Mouse (Mus musculus): ENCODE measurements around the gene Ssrp1.

Ssrp1 gene

DNA sequence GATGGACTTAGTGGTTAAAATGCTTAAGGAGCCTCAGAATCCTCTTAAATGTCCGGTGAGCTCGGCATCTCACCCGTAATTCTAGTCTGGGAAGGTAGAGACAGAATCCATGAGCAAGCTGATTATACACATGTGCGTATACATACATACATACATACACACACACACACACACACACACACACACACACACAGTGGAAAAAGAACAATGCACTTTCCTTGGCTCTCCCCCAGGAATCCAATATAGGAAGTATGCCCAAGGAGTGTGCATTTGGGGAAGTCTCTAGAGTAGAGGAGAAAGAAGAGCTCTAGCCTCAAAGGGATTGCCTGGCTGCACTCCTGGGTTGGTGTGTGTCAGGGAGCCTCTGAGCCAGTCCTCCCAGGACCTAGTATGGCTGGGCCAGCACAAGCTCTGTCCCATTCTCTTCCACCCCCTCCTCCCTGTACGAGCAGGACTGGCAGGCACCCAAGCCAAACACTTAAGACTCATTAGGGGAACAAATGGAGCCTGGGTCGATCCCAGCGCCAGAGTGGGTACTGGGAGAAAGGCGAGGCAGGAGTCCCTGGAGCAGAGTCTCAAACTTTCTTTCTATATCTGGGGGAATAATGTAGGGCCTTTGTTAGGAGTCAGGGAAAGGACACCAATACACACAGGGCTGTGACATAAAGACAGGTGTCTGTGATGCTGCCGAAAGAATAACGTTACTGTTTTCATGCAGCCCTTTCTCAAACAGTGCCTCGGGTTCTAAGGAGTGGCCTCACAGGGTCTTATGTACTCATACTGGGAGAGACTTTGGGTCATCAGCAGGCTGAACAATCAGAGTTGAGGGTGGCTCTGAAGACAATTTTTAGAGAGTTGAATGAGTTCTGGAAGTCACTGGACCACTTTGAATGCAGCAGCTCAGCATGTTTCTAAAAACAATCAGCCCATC, 51.9 kb downstream of the Ssrp1 start:
- DNase-seq: no peak

- DNase-seq: no peak
Observed at GRCm38 (mm10) chr2:85091325-85091724, 54.3 kb downstream of the Ssrp1 start.

DNA sequence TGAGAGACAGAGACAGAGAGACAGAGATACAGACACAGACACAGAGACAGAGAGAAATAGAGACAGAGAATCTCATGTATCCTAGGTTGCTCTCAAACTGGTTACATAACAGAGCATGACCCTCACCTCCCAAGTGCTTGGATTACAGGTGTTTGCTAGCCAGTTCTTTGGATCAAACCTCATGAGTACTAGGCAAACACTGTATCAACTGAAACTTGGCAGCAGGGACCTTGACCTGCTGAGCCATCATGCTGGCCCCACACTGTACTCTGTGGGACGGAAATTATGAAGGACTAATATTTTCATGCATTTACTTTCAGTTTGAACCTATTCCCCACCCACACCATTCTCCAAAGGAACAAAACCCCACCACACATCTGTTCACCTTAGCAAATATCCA, 56.3 kb downstream of the Ssrp1 start:
- DNase-seq: no peak

- no peak for DNase-seq
Observed at GRCm38 (mm10) chr2:85095906-85096305, 58.9 kb downstream of the Ssrp1 start.

All from cerebellum, adult 8-10 months (tissue).